28 mouse cellular contexts compared by ENCODE assay signal in genomic region chr10:62672359-62672758, GRCm38 (mm10). TPM values are rescaled to one million over a fixed set of nuclear protein-coding genes. Genes with fewer than 3 reads are reported as not detected.
DNase-seq lines count a peak whose midpoint lies in the region; ATAC-seq and TF ChIP-seq lines count a peak whose summit lies in the region.
"Had no signal": no experiment of that assay in that cellular context is flagged by ENCODE, and none has a peak within 500 bp of the region (broad histone marks: within the 10 kb centered on the region; RNA-seq: fewer than 3 reads in every experiment).

No protein-coding gene starts in this region.

- no peak overlapping the region for H3K4me3 ChIP-seq in kidney, adult 2 months (ENCODE audit: insufficient read depth, low read depth, low read length)
- H3K4me3 ChIP-seq in liver, postnatal 0 days (ENCODE audit: low read depth, low read length), result no peak overlapping the region
- H3K4me3 ChIP-seq in liver, embryonic 11.5 days (ENCODE audit: low read depth, low read length), result no peak overlapping the region
- no peak overlapping the region for H3K4me3 ChIP-seq in ES-Bruce4 (ENCODE audit: low read depth, low read length)
- H3K4me3 ChIP-seq: embryonic facial prominence, embryonic 13.5 days; erythroblast, embryonic 14.5 days; heart, embryonic 12.5 days; hindbrain, embryonic 10.5 days; intestine, embryonic 15.5 days; midbrain, embryonic 10.5 days; neural tube, embryonic 15.5 days had no signal

- no peaks in the 10 kb centered on the region for H3K27me3 ChIP-seq in kidney, adult 2 months (replicated peaks; ENCODE audit: control insufficient read depth, insufficient read depth, low read length)
- H3K27me3 ChIP-seq in liver, postnatal 0 days (ENCODE audit: insufficient read depth, low read length), result no peaks in the 10 kb centered on the region
- H3K27me3 ChIP-seq in liver, embryonic 11.5 days (replicated peaks; ENCODE audit: control insufficient read depth, insufficient read depth, low read length), result no peaks in the 10 kb centered on the region
- H3K27me3 ChIP-seq in ES-Bruce4 (ENCODE audit: control insufficient read depth, insufficient read depth, low read length, poor library complexity, severe bottlenecking), result no peaks in the 10 kb centered on the region
- H3K27me3 ChIP-seq: embryonic facial prominence, embryonic 13.5 days; intestine, embryonic 15.5 days; neural tube, embryonic 15.5 days had no signal

- TF ChIP-seq POLR2A in kidney, adult 2 months (IDR thresholded peaks at IDR 0.05; ENCODE audit: low read depth, low read length), result no peak
- no peak for TF ChIP-seq POLR2A in ES-Bruce4 (IDR thresholded peaks at IDR 0.05; ENCODE audit: insufficient read depth, low read length)

- no peak for ATAC-seq in liver, postnatal 0 days
- ATAC-seq in liver, embryonic 11.5 days (replicated peaks; ENCODE audit: low FRiP score), result no peak
- ATAC-seq: forebrain, embryonic 14.5 days; hindbrain, embryonic 16.5 days; intestine, embryonic 15.5 days had no signal

- H3K9ac ChIP-seq in liver, postnatal 0 days (replicated peaks), result no peak overlapping the region
- H3K9ac ChIP-seq in liver, embryonic 11.5 days (ENCODE audit: low read depth, low read length), result no peak overlapping the region
- no peak overlapping the region for H3K9ac ChIP-seq in ES-Bruce4 (ENCODE audit: low read depth, poor library complexity, severe bottlenecking)
- H3K9ac ChIP-seq: embryonic facial prominence, embryonic 13.5 days; heart, embryonic 12.5 days; intestine, embryonic 15.5 days; neural tube, embryonic 15.5 days had no signal

- no peaks in the 10 kb centered on the region for H3K9me3 ChIP-seq in liver, postnatal 0 days (ENCODE audit: low read length)
- H3K9me3 ChIP-seq in liver, embryonic 11.5 days (ENCODE audit: control insufficient read depth, low read length), result no peaks in the 10 kb centered on the region
- no peaks in the 10 kb centered on the region for H3K9me3 ChIP-seq in ES-Bruce4 (replicated peaks; ENCODE audit: control insufficient read depth, insufficient read depth, low read length, poor library complexity, severe bottlenecking)
- H3K9me3 ChIP-seq: embryonic facial prominence, embryonic 13.5 days; heart, embryonic 12.5 days; hindbrain, embryonic 10.5 days; intestine, embryonic 15.5 days; midbrain, embryonic 10.5 days; neural tube, embryonic 15.5 days had no signal

- H3K4me1 ChIP-seq in kidney, adult 2 months (ENCODE audit: control insufficient read depth, insufficient read depth, low read length), result no peaks in the 10 kb centered on the region
- no peaks in the 10 kb centered on the region for H3K4me1 ChIP-seq in liver, postnatal 0 days (ENCODE audit: insufficient read depth)
- H3K4me1 ChIP-seq in liver, embryonic 11.5 days (replicated peaks; ENCODE audit: control insufficient read depth, insufficient read depth, low read length), result peaks cover 7% of the 10 kb centered on the region
- H3K4me1 ChIP-seq in ES-Bruce4 (ENCODE audit: control insufficient read depth, insufficient read depth, low read length), result no peaks in the 10 kb centered on the region
- H3K4me1 ChIP-seq: embryonic facial prominence, embryonic 13.5 days; hindbrain, embryonic 10.5 days; neural tube, embryonic 15.5 days had no signal

- TF ChIP-seq CTCF in kidney, adult 2 months (conservative IDR thresholded peaks at IDR 0.05; ENCODE audit: insufficient read depth, insufficient read length, low read depth, low read length), result 0 out of 2 replicates have a peak, but pooled peaks have one; percentile 23
- TF ChIP-seq CTCF in liver, postnatal 0 days (IDR thresholded peaks at IDR 0.05; ENCODE audit: low read depth), result peak; percentile 31
- peak; percentile 29 for TF ChIP-seq CTCF in ES-Bruce4 (IDR thresholded peaks at IDR 0.05; ENCODE audit: low read depth, low read length)

- H3K27ac ChIP-seq in kidney, adult 2 months (ENCODE audit: insufficient read depth, low read depth, low read length), result no peak overlapping the region
- no peak overlapping the region for H3K27ac ChIP-seq in liver, postnatal 0 days (ENCODE audit: low read depth)
- H3K27ac ChIP-seq in liver, embryonic 11.5 days (ENCODE audit: low read depth, low read length), result no peak overlapping the region
- H3K27ac ChIP-seq in ES-Bruce4 (ENCODE audit: insufficient read depth, low read length), result no peak overlapping the region
- H3K27ac ChIP-seq: embryonic facial prominence, embryonic 13.5 days; hindbrain, embryonic 10.5 days; intestine, embryonic 15.5 days; macrophage; midbrain, embryonic 10.5 days; neural tube, embryonic 15.5 days had no signal

- 99% methylated on average over 2 of the region's 2 CpGs for WGBS in kidney, adult 2 months
- 81% methylated on average over 2 of the region's 2 CpGs for WGBS in liver, postnatal 0 days (ENCODE audit: insufficient replicate concordance)
- WGBS in liver, embryonic 11.5 days, result 91% methylated on average over 2 of the region's 2 CpGs

- H3K36me3 ChIP-seq in kidney, adult 2 months (ENCODE audit: control insufficient read depth, insufficient read depth, low read length), result no peaks in the 10 kb centered on the region
- H3K36me3 ChIP-seq in liver, postnatal 0 days (replicated peaks; ENCODE audit: insufficient read depth, low read length), result no peaks in the 10 kb centered on the region
- no peaks in the 10 kb centered on the region for H3K36me3 ChIP-seq in liver, embryonic 11.5 days (ENCODE audit: control insufficient read depth, insufficient read depth, low read length)
- no peaks in the 10 kb centered on the region for H3K36me3 ChIP-seq in ES-Bruce4 (ENCODE audit: control insufficient read depth, insufficient read depth, low read length, poor library complexity, severe bottlenecking)
- H3K36me3 ChIP-seq: embryonic facial prominence, embryonic 13.5 days; heart, embryonic 12.5 days; hindbrain, embryonic 10.5 days; intestine, embryonic 15.5 days; midbrain, embryonic 10.5 days; neural tube, embryonic 15.5 days had no signal

- no peak for DNase-seq in kidney, adult 2 months
- DNase-seq in kidney, postnatal 14 days, result no peak
- DNase-seq in liver, postnatal 0 days, result no peak
- no peak for DNase-seq in liver, embryonic 11.5 days (ENCODE audit: low spot score)
- DNase-seq in 416B (ENCODE audit: low read depth), result peak; percentile 51
- DNase-seq in urinary bladder, postnatal 4 days (ENCODE audit: low spot score in 2 of 2), result no peak
- DNase-seq: adrenal gland, postnatal 14 days; cerebellum, adult 2 months; cerebellum, postnatal 25 days; embryo, embryonic 11 days; gastrocnemius, postnatal 10 days; heart, postnatal 10 days; kidney, postnatal 25 days; lung, adult 2 months; right cerebral cortex, adult 18-20 months; right cerebral cortex, postnatal 4 days had no signal

- no peak for TF ChIP-seq EP300 in liver, postnatal 0 days (IDR thresholded peaks at IDR 0.05; ENCODE audit: low read depth)
- no peak for TF ChIP-seq EP300 in ES-Bruce4 (IDR thresholded peaks at IDR 0.05; ENCODE audit: insufficient read depth, low read depth, low read length)

- no peak overlapping the region for H3K4me2 ChIP-seq in liver, postnatal 0 days (ENCODE audit: low read depth, low read length)
- H3K4me2 ChIP-seq in liver, embryonic 11.5 days, result no peak overlapping the region
- H3K4me2 ChIP-seq: embryonic facial prominence, embryonic 13.5 days; heart, embryonic 12.5 days; intestine, embryonic 15.5 days; neural tube, embryonic 15.5 days had no signal

RNA-seq across cellular contexts. Expression of gene Ddx50, which starts 21.3 kb away (rescaled TPM):
- polyA plus RNA-seq in kidney, adult 2 months (2012; rRNA removed), result 8.7 and 14.8 TPM in 2 replicates
- 33.7 and 35.3 TPM in 2 replicates for polyA plus RNA-seq in liver, postnatal 0 days (2015; fragmentation: Nextera tagmentation; extraction: Ambion mirVana)
- polyA plus RNA-seq in liver, embryonic 11.5 days (2014; fragmentation: Nextera tagmentation; extraction: Ambion mirVana), result 89.8 and 90.1 TPM in 2 replicates
- 96.5 and 115 TPM in 2 replicates for polyA plus RNA-seq in ES-Bruce4 (2011; ENCODE audit: insufficient read depth, insufficient read length, low read depth, missing spikeins)

RNA-seq across cellular contexts. Expression of gene Stox1, which starts 53.6 kb away (rescaled TPM):
- polyA plus RNA-seq in kidney, adult 2 months (2012; rRNA removed), result 0.16 and 0.33 TPM in 2 replicates
- polyA plus RNA-seq in liver, postnatal 0 days (2015; fragmentation: Nextera tagmentation; extraction: Ambion mirVana), result 0.21 and 0.53 TPM in 2 replicates
- 0.47 and 1.0 TPM in 2 replicates for polyA plus RNA-seq in liver, embryonic 11.5 days (2014; fragmentation: Nextera tagmentation; extraction: Ambion mirVana)
- polyA plus RNA-seq in ES-Bruce4 (2011; ENCODE audit: insufficient read depth, insufficient read length, low read depth, missing spikeins), result 1.1 TPM in 1 of 2 replicates, not detected in the other
- polyA plus RNA-seq: C2C12; erythroblast, embryonic 14.5 days; macrophage had no signal
